Mouse (Mus musculus): Measurements from ENCODE around the gene Gstt1. TPM values are rescaled to one million over a fixed set of nuclear protein-coding genes. Genes with fewer than 3 reads are reported as not detected.

Gstt1 gene
- polyA plus RNA-seq, 1 experiment from 2014 or later: 77.5 TPM

DNA sequence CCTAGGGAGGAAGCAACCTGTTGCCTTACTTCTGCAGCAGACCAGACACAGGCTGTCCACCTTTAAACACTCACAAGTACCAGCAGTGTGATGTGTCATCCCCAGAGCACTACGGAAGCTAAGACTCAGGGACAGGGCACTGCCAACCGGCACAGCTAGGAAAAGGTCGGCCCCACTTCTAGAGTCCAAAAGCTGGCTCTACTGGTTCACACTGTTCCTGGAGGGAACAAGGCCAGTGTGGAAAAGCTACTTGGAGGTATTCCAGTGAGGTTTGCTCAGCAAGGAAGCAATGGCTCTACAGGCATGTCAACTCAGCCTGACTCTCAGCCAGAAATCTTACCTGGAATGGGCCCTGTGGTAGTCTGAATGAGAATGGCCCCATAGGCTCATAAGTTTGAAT, 57.5 kb downstream of the Gstt1 start:
- no peaks in the 10 kb centered on the region for H3K9me3 ChIP-seq (ENCODE audit: low read length)
- TF ChIP-seq CTCF (IDR thresholded peaks at IDR 0.05; ENCODE audit: low read depth): no peak
- no peak for TF ChIP-seq EP300 (IDR thresholded peaks at IDR 0.05; ENCODE audit: low read depth)
- no peaks in the 10 kb centered on the region for H3K27me3 ChIP-seq (ENCODE audit: insufficient read depth, low read length)
- peaks cover 9% of the 10 kb centered on the region for H3K4me1 ChIP-seq (ENCODE audit: insufficient read depth)
- H3K4me3 ChIP-seq (ENCODE audit: low read depth, low read length): no peak overlapping the region
- DNase-seq (no peak), ATAC-seq (no peak)
- H3K36me3 ChIP-seq (replicated peaks; ENCODE audit: insufficient read depth, low read length): peaks cover 88% of the 10 kb centered on the region
- H3K9ac ChIP-seq (replicated peaks): no peak overlapping the region
- WGBS (ENCODE audit: insufficient replicate concordance): 91% methylated on average over 3 of the region's 3 CpGs
- H3K27ac ChIP-seq (ENCODE audit: low read depth): no peak overlapping the region
- no peak overlapping the region for H3K4me2 ChIP-seq (ENCODE audit: low read depth, low read length)

Other genes with a start within 250 kb of the Gstt1 start
- gene Lrrc75b, start 238.3 kb downstream of the Gstt1 start, polyA plus RNA-seq (2015; fragmentation: Nextera tagmentation; extraction: Ambion mirVana): 0.05 and 0.06 TPM in 2 replicates
- gene Ggt1, start 237.0 kb downstream of the Gstt1 start, polyA plus RNA-seq (2015; fragmentation: Nextera tagmentation; extraction: Ambion mirVana): 27.4 and 28.6 TPM in 2 replicates
- gene Ggt5, start 209.2 kb downstream of the Gstt1 start, polyA plus RNA-seq (2015; fragmentation: Nextera tagmentation; extraction: Ambion mirVana): 0.81 and 1.4 TPM in 2 replicates
- 1.6 TPM in 2 replicates for gene Susd2, start 154.6 kb downstream of the Gstt1 start, polyA plus RNA-seq (2015; fragmentation: Nextera tagmentation; extraction: Ambion mirVana)
- gene Cabin1, start 34.2 kb downstream of the Gstt1 start, polyA plus RNA-seq (2015; fragmentation: Nextera tagmentation; extraction: Ambion mirVana): 8.2 and 9.1 TPM in 2 replicates
- 739 and 838 TPM in 2 replicates for gene Ddt, start 25.2 kb downstream of the Gstt1 start, polyA plus RNA-seq (2015; fragmentation: Nextera tagmentation; extraction: Ambion mirVana)
- gene Gm20441, start 17.6 kb downstream of the Gstt1 start, polyA plus RNA-seq (2015; fragmentation: Nextera tagmentation; extraction: Ambion mirVana): 0.24 TPM in 1 of 2 replicates, not detected in the other
- gene Gstt3, start 17.2 kb downstream of the Gstt1 start, polyA plus RNA-seq (2015; fragmentation: Nextera tagmentation; extraction: Ambion mirVana): 32.6 and 39.3 TPM in 2 replicates
- not detected in 2 replicates for gene Gstt4, start 24.0 kb upstream of the Gstt1 start, polyA plus RNA-seq (2015; fragmentation: Nextera tagmentation; extraction: Ambion mirVana)
- 148 and 175 TPM in 2 replicates for gene Gstt2, start 38.8 kb upstream of the Gstt1 start, polyA plus RNA-seq (2015; fragmentation: Nextera tagmentation; extraction: Ambion mirVana)
- gene Mif, start 61.7 kb upstream of the Gstt1 start, polyA plus RNA-seq (2015; fragmentation: Nextera tagmentation; extraction: Ambion mirVana): 1,043 and 1,160 TPM in 2 replicates
- gene Derl3, start 94.8 kb upstream of the Gstt1 start, polyA plus RNA-seq (2015; fragmentation: Nextera tagmentation; extraction: Ambion mirVana): 0.52 and 0.95 TPM in 2 replicates
- gene Smarcb1, start 123.0 kb upstream of the Gstt1 start, polyA plus RNA-seq (2015; fragmentation: Nextera tagmentation; extraction: Ambion mirVana): 35.5 and 36.0 TPM in 2 replicates
- gene Chchd10, start 134.5 kb upstream of the Gstt1 start, polyA plus RNA-seq (2015; fragmentation: Nextera tagmentation; extraction: Ambion mirVana): 1,168 and 1,173 TPM in 2 replicates
- gene Mmp11, start 137.9 kb upstream of the Gstt1 start, polyA plus RNA-seq (2015; fragmentation: Nextera tagmentation; extraction: Ambion mirVana): 2.8 and 3.6 TPM in 2 replicates
- 6.9 and 8.6 TPM in 2 replicates for gene Gm867, start 142.1 kb upstream of the Gstt1 start, polyA plus RNA-seq (2015; fragmentation: Nextera tagmentation; extraction: Ambion mirVana)
- 61.6 and 65.5 TPM in 2 replicates for gene Vpreb3, start 144.5 kb upstream of the Gstt1 start, polyA plus RNA-seq (2015; fragmentation: Nextera tagmentation; extraction: Ambion mirVana)
- 0.04 and 0.06 TPM in 2 replicates for gene Gm5134, start 155.9 kb upstream of the Gstt1 start, polyA plus RNA-seq (2015; fragmentation: Nextera tagmentation; extraction: Ambion mirVana)
- 7.3 and 8.3 TPM in 2 replicates for gene Zfp280b, start 234.1 kb upstream of the Gstt1 start, polyA plus RNA-seq (2015; fragmentation: Nextera tagmentation; extraction: Ambion mirVana)

Measured in liver, postnatal 0 days (tissue).